Mouse (Mus musculus) CD4-positive, CD25-positive, alpha-beta regulatory T cell, adult 4 months (primary cell): Measurements from ENCODE around the gene Hpcal1. TPM values are rescaled to one million over a fixed set of nuclear protein-coding genes. Genes with fewer than 3 reads are reported as not detected.

Experiments used
- ATAC-seq: one replicate; pipeline ENCODE4 v1.8.0; 2017
- polyA plus RNA-seq, 2 experiments: library from polyadenylated mRNA; unstranded; fragments of 100-300 nt; shearing (Covaris generic); gene quantifications; one replicate each; pipeline ENCODE4 v1.2.1; 2017

The Hpcal1 gene
- polyA plus RNA-seq, 2 experiments from 2014 or later = 71.5 to 87.9 TPM

GRCm38 (mm10) chr12:17688913-17689312 lies 1.7 kb upstream of the Hpcal1 start:
- ATAC-seq = no peak

GRCm38 (mm10) chr12:17689931-17690563 lies 609 bp upstream of the Hpcal1 start:
- peak; percentile 35 for ATAC-seq

- ATAC-seq = peak; percentile 2
Measured at GRCm38 (mm10) chr12:17691320-17691876, 742 bp downstream of the Hpcal1 start.

GRCm38 (mm10) chr12:17691891-17692321 lies 1.2 kb downstream of the Hpcal1 start:
- ATAC-seq = peak; percentile 36

GRCm38 (mm10) chr12:17692356-17692755 lies 1.7 kb downstream of the Hpcal1 start:
- no peak for ATAC-seq

- peak; percentile 6 for ATAC-seq
Measured at GRCm38 (mm10) chr12:17692953-17693352, 2.3 kb downstream of the Hpcal1 start.

- no peak for ATAC-seq
Measured at GRCm38 (mm10) chr12:17694589-17695115, 4.0 kb downstream of the Hpcal1 start.

- no peak for ATAC-seq
Measured at GRCm38 (mm10) chr12:17696395-17696794, 5.7 kb downstream of the Hpcal1 start.

GRCm38 (mm10) chr12:17698934-17699333 lies 8.3 kb downstream of the Hpcal1 start:
- ATAC-seq = no peak

- ATAC-seq = no peak
Measured at GRCm38 (mm10) chr12:17699480-17699879, 8.8 kb downstream of the Hpcal1 start.

GRCm38 (mm10) chr12:17701131-17701720 lies 10.6 kb downstream of the Hpcal1 start:
- ATAC-seq = no peak

GRCm38 (mm10) chr12:17701795-17702194 lies 11.1 kb downstream of the Hpcal1 start:
- ATAC-seq = no peak

- ATAC-seq = no peak
Measured at GRCm38 (mm10) chr12:17702257-17702943, 11.7 kb downstream of the Hpcal1 start.

GRCm38 (mm10) chr12:17702944-17703335 lies 12.3 kb downstream of the Hpcal1 start:
- peak; percentile 32 for ATAC-seq

GRCm38 (mm10) chr12:17703866-17704265 lies 13.2 kb downstream of the Hpcal1 start:
- no peak for ATAC-seq

GRCm38 (mm10) chr12:17707472-17707871 lies 16.8 kb downstream of the Hpcal1 start:
- no peak for ATAC-seq

GRCm38 (mm10) chr12:17709451-17709850 lies 18.8 kb downstream of the Hpcal1 start:
- peak; percentile 24 for ATAC-seq

GRCm38 (mm10) chr12:17709926-17710746 lies 19.5 kb downstream of the Hpcal1 start:
- ATAC-seq = peak; percentile 74

- ATAC-seq = no peak
Measured at GRCm38 (mm10) chr12:17710747-17711092, 20.1 kb downstream of the Hpcal1 start.

- ATAC-seq = no peak
Measured at GRCm38 (mm10) chr12:17711731-17712388, 21.2 kb downstream of the Hpcal1 start.

GRCm38 (mm10) chr12:17712571-17712970 lies 21.9 kb downstream of the Hpcal1 start:
- ATAC-seq = no peak
